Mouse (Mus musculus) adrenal gland, postnatal 36 days (tissue): ENCODE measurements at regions not wholly inside any gene's neighbourhood (a gene's known extent, or its start where the extent isn't known, plus 50 kb on each side); places are given as distances from the start of the nearest gene placed in this dataset.
"Not testable (repeated sequence)": the region's sequence is repeated elsewhere in the genome, so short reads cannot be mapped to it uniquely, and the experiment has no call there.

ENCODE experiments used
- DNase-seq, 2 experiments: peaks; one replicate each; pipeline ENCODE4 v3.0.0; 2021; ENCODE audit warnings: mixed read lengths in 1 of 2

DNA sequence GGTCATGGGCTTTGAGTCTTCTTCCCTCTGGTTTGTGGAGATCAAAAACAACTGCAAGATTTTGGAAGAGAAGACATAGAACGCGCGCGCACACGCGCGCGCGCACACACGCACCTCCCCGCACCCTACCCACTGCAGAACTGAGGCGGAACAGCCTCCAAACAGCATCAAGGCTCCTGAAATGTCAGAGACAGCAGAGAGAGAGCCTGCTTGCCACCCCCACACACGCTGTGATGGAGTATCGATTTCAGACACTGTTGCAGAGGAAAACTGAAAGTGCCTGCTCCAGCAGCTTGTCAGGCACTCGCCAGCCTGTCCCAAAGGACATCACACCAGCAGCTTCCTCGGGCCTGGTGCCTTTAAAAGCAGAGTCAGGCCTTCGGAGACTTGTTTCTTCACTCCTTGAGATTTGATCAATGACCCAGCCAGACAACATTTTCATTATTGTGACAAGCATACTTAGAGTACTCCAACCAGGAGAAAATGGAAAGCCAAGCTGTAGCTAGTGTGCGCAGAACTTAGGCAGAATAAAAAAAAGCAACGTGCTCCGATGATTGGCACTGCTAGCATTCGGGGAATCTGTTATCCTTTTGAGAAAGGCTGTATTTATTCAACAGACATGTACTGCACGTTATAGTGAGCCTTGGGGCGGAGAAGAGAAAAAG lies 342.9 kb upstream of the Rgma start:
- DNase-seq: no peak

DNA sequence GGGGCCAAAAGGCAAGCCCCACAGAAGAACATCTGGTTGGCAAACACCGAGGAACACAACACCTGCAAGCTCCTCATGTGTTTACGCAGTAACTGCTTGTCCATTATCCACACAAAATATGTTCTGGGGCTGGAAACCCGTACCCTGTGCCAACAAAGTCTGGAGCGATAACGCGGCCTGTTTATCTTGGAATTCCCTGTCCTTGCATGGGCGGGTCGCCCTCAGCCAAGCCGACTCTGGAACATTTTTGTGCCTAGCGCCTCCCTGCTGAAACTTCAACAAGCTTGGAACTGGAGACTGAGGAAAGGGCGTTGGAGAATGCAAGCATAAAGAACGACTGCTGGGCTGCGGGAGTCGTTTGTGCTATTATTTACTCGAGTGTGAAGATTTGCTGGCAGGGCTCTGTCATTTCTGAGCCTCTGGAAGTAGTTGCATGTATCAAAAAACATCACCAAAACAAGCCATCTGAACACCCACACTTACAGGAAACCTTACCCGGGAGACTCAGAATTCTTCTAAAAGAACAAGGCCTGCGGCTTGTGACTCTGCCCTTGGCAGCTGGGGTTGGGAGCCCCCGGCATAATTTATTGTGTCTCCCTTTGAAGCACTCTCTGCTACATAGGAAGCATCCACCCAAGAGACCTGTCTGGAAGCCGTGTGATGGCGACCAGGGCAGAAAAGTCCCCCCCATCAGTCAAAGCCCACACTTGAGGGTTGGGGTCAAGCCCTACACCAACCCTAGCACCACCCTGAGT lies 338.3 kb upstream of the Rgma start:
- DNase-seq: peak; percentile 37 to 50

DNA sequence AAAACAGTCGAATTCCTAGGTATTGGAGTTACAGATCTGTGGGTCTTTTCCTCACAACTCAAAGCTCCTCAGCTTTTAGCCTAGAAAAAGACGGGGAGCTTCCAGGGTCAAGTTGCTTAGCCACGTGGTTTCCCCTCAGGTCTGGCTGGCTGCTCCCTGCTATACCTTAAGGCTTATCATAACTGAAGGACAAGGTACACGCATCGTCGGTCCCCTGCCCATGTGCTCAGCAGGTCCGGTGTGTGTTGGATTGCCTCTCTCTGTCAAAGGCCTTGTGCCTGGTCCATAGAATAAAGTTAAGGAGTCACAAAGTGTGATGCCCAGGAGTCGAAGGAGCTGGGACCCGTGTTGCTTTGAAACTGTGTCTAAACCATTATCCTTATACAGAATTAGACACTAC lies 337.7 kb upstream of the Rgma start:
- DNase-seq: no peak

DNA sequence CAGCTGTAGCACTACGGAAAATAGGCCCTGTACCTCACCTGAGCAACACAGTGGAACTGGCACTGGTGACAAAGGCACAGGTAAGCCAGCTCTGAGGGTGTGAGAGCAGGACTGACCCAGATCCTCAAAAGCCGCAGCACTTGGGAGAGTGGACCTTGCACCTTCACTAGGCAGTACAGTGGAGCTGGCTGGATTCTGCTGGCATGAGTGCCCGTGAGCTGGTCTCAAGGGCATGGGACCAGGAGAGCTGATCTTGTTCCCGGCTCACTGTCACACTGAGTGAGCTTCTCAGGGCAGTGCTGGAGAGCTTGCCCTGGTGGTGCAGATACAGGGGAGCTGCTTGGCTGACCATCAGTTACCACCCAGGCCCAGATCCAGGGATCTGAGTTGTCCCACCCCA lies 335.4 kb upstream of the Rgma start:
- DNase-seq: no peak

DNA sequence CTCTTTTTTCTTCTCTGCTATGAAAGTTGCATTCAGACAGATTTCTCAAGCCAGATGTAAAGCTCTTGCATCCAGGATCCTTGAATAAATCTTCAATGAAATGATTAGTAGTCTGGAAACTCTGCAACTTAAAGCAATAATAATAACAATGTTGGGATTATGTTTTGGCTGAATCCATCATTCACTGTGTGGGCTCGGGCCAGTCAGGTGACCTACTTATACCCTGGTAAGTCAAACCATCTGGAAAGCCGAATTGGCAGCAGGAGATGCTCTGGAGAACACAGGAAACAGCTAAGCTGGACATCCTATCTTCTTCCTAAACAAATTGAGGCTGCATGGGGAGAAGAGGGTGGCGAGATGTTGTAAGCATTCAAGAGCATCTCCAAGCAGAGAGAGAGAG lies 331.0 kb upstream of the Rgma start:
- DNase-seq: no peak

DNA sequence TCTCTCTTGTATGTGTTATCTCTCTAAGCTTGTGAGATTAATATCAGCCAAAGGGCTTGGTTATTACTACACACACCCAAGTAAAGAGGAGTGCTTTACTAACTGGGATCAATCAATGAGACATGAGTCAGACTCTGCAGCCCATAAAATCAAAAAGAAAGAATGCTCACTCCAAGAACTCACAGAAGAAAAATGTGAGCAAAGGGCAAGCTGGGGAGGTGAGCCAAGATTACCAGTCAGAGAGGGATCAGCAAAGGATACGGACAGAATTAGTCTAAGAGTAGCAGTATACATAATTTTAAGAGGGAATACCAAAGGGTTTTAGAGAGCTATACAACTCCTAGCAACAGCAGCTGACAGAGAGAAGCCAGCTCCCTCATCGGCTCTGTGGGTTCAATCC lies 319.4 kb upstream of the Rgma start:
- DNase-seq: no peak

DNA sequence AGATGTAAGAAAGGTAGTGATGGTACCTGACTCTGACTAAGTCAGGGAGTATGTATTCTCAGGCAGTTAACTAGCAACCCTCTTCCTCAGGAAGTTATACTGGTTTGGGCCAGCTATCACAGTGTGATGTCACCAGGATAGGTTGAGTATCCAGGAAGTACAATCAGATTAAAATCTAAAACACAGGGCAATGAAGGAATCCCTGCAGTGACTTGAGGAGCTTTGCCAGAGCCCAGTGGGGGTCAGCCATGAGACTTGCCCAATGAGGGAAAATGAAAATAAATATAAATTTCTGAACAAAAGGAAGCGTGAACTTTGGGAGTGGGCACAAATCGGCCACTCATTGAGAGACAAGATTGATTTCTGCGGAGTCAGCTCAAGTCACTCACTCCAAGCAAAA lies 311.8 kb upstream of the Rgma start:
- DNase-seq: no peak

DNA sequence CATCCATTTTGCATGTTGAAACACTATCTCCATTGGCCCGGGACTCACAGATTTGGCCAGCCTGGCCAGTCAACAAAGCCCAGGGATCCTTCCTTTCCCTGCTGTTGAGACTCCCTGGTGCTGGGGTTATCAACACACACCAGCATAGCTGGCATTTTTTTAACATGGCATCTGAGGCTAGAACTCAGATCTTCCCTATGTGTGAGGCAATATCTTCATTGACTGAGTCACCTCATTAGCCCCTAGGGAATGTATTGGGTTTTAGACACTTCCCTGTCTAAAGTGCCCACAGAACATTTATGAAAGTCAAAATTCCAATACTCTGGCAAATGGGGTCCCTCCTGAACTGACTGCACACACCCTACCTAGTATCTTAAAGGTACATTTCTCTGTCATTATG lies 306.8 kb upstream of the Rgma start:
- DNase-seq: no peak

DNA sequence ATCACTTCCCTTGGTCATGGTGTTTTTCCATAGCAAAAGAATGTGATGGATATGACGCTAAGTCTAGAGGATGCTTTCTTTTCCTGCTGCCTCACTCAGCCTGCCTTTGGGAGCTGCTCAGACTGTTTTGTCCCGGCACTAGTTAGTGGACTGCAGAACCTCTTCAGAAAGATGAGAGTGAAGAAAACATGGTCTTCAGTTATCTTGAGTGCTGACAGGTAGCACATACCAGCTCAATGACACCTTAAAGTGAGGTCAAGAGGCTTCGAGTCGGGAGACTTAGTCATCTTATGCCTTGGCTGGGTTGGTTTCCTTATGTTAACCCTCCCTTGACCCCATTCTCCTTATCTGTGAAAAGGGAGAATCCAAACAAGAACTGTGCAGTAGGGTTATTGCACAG lies 306.0 kb upstream of the Rgma start:
- DNase-seq: no peak

DNA sequence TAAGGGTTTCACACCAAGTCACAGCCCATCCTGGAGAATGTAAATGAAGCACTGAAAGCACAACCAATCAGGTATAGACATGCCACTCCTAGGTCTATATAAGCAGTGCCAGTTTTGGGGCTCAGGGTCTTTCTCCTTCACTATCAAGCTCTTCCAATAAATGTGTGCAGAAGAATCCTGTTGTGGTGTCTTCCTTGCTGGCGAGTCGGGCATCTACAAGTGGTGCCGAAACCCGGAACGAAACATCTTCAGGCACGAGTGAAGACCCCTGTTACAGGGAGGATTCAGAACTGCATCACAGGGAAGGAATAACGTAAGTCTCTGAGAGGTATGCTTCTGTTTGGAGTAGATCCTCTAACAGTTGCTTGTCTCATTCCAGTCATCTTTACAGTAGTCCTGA lies 299.9 kb upstream of the Rgma start:
- DNase-seq: not testable (repeated sequence)

DNA sequence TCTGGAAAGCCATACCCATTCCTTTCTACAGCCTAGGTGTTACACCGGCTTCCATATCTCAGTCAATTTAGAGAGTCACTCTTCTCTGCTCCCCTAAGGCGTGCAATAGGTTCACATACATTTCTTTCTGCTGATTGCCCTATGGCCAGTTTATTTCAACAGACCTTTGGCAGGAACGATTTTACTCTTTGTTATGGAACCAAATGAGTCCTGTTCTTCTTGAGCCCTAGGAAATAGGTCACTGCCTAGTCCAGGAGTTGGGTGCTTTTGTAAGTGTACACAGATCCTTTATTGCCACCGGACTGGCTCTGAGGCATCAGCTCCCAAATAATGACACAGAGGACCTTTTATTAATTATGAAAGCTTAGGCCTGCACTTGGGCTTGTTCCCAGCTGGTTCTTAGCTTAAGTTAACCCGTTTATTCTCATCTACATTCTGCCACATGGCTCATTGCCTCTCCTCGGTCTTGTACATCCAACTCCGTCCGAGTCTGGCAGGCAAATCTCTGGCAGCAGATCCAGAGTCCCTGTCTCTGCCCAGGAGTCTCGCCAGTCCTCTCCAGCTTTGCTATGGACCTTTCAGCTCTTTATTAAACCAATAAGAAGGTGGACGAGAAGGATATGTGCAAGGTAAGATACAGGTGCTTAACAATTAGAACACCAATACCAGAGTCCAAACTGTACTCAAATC lies 287.7 kb upstream of the Rgma start:
- no peak for DNase-seq

DNA sequence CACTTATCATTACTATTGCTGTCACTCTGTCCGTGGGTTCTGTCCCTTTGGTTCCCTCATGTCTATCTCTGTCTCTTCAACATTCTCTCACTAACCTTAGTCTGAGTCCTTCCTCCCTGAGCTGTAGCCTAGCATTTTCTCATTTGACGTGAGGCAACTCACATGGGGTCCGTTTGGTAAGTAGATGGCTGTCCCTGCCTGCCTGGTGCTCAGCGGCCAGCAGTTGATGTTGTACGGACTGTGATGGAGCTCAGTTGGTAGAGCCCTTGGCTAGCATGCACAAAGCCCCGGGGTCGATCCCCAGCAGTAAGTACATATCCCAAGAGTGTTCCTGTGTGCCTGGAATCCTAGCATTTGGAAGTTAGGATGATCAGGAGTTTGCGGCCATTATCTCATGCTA lies 287.0 kb upstream of the Rgma start:
- DNase-seq: no peak

DNA sequence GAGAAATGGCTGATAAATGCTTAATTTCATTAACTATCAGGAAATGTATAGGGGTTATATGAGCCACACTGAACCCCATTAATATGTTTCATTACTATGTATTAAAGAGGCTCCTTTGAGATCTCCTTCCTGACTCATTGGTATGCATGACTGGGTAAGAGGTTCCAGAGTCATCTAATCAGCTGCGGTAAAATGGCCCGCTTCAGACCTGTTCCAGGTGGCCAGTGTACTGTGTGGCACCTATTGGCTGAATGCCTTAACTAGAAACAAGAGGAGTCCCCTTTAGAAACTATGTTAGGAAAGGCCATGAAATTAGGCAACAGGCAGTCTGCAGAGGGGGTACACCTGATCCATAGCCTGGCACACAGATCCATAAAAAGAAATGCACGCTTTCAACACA lies 283.6 kb upstream of the Rgma start:
- DNase-seq: no peak

DNA sequence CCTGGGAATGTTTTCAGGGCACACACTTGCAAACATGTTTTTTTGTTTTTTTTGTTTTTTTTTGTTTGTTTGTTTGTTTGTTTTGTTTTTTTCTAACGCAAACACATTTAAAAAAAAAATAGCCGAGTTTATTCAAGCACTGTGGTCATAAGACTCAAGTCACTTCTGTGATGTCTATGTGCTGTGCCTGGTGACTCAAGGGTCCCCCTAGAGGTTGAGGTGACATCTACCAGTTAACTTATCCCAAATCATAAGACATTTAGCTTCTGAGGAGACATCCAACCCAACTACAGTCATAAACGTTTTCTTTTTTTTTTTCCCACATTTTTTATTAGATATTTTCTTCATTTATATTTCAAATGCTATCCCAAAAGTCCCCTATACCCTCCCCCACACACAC lies 281.2 kb upstream of the Rgma start:
- DNase-seq: peak; percentile 7 to 16

DNA sequence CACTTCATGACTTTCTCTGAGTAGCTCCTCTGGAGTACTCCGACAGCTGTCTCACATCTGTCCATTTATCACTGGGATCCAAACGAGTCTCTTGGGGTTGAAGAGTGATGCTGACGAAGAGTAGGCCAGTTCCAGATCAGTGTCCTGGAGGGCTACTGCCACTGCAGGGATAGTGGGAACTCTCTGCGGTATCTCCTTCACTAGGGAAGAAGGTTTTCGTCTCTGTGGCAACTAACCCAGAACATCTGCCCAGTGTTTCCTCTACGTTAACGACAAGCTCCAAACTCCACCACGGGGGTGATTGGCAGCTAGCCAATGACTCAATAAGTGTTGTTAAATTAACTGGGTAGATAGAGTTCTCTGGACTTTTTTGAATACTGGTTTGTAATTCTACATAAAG lies 256.4 kb upstream of the Rgma start:
- peak; percentile 20 to 35 for DNase-seq

DNA sequence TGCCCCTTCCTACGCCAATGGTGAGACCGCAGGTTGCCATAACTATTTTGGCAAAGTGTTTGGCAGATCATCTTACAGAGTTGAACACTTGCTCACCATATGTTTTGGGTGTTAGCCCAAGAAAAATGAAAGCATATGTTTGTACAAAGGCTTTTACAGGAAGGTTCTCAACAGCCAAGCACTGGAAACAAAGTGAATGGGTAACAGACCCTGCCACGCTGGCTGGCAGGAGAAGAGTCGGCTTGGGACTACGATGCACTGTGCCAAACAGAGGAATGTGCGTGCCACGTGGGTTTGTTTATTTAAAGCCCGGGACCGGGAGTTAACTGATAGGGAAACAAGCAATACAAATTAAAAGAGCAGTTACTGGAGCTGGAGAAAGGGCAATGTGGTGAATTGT lies 255.0 kb upstream of the Rgma start:
- no peak for DNase-seq

DNA sequence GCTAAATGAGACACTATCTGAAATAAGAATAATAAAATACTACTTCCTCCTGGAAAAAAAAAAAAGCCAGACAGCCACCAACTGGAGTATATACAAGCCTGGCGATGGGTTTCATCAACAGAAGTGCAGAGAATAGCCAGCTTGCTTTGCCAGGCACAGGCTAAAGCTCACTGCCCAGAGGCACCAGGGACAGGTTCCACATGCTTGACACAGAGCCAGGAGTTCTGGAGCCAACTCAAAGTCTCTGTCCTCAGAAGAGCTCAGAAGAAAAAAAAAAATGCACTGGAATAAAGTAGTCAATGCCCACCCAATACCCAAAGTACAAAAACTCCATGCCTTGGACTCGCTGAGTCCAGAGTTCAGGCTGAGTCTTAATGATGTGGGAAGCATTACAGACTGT lies 250.3 kb upstream of the Rgma start:
- DNase-seq: no peak

DNA sequence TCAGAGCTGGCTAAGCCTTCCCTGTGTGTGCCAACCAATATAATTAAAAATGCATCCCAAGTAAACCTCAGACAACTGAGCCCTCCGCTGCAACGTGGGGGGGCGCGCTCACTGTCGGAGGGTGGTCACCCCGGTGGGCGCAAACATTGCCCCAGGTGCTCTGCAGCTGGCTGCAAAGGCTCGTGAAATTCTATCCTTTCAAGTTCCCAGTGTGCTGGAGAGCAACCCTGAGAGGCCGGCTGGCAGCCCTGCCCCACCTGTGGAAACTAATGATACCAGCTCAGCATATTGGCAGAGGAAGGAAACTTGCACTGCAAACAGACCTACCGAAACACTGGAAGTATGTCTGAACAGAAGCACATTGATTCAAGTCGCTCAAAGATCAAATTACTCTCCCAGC lies 249.4 kb upstream of the Rgma start:
- DNase-seq: no peak

DNA sequence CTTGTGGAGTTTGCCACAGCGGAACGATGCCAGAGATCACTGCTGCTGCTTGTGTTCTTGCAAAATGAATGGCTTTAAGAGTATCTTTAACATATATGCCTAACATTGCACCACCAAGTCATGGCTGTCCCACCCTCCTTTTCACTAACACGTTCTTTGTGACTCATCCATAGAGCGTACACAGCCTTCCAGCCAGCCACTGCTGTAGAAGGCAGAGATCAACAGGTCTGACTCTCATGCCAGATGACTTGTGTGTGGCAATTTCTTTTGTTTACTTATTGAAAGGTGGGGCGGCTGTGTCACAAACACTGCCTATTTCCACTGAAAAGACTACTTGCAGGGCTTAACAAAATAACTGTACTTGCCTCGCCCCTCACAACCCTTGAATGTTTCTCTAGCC lies 239.5 kb upstream of the Rgma start:
- no peak for DNase-seq

DNA sequence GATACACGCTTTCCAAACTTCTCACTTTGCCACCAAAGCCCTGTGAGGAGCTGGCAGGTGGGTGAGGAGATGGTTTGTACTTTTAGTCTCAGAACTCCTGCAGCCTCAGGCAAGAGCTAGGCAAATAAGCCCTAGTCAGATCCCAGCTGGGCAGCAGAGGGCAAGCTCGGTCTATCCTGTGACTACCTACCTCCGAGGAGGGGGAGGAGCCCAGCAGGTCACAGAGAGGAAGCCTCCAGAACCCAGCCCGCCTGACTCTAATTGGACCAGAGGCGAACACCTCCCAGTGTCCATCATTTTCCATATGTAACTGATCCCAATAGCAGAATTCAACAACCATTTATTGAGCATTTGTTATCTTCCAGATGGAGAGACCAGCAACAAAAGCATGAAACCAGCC lies 237.0 kb upstream of the Rgma start:
- peak in 1 of 2 experiments; percentile 4 for DNase-seq

DNA sequence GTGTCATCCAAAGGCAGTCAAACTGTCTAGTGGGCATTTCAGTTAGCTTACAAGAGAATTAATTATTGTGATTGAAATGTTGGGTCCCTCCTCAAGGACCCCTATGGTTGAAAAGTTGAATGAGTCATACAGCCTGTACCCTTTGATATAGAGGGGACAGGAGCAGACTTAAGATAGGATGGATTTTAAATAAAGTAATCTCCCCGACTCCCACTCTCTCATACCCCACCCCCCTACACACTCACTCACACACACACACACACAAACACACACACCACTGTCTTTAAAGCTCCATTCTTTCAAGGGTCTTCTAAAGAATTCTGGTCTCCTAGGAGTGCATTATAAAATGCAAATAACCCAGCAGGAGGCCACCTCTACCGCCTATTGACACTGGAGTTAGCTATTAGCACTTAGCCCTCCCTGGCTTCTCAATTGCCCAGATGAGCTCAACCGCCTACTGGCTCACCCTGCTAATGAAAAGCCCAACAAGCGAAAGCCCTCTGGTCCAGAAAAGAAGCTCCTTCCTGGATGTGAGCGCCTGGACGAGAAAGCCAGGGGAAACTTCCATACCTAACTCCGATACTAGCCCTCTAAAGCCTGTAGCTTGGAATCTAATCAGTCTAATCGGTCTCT lies 236.3 kb upstream of the Rgma start:
- no peak for DNase-seq

DNA sequence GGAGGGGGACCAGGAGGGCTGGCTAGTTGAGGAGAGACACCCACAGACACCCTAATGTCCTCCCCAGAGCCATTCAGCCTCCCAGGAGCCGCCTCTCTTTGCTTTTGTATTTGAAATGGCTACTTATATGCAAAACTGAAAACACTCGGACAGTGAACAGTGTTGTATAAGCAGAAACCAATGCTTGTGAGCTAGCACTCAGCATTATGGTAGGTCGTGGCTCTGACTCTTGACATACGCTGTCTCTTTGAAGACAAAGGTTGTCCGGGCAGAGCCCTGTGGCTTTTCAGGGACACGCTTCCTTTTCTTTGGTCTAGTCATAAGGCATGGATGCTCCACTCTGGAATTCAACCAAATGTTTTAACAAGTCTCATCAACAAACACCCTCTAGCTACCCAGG lies 235.4 kb upstream of the Rgma start:
- DNase-seq: no peak

DNA sequence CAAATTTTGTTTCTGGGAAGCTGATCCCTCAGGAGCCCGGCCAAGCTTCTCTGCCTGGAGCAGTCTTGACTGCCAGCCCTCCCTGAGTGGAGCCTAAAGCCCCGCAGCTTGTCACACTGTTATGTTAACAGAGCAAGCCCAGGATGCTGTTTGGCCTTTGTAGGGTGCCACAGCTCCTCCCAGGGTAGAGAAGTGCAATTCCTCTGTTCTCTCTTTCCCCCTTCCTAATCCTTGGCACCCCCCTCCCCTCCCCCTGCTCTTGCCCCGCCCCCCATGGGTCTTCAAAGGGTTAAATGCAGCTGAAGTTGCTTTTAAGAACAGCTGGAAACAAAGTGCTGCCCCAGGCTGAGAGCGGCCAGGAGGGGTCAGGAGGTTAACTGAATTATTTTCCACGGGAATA lies 234.1 kb upstream of the Rgma start:
- no peak for DNase-seq
